Mouse (Mus musculus): ENCODE results near the gene Rbm45.

Rbm45 gene

GRCm38 (mm10) chr2:76369821-76370655, at the start of gene Rbm45:
Gene Rbm45, plus strand, starts transcription at chr2:76369984.
- DNase-seq (ENCODE audit: low spot score in 2 of 2) = peak; percentile 77 to 87

- no peak for DNase-seq (ENCODE audit: low spot score in 2 of 2)
Observed at GRCm38 (mm10) chr2:76320336-76320735, 49.4 kb upstream of the Rbm45 start.

GRCm38 (mm10) chr2:76323185-76323875, 46.5 kb upstream of the Rbm45 start:
- no peak for DNase-seq (ENCODE audit: low spot score in 2 of 2)

- DNase-seq (ENCODE audit: low spot score in 2 of 2) = no peak
Observed at GRCm38 (mm10) chr2:76324463-76324862, 45.3 kb upstream of the Rbm45 start.

- no peak for DNase-seq (ENCODE audit: low spot score in 2 of 2)
Observed at GRCm38 (mm10) chr2:76326161-76326560, 43.6 kb upstream of the Rbm45 start.

- no peak for DNase-seq (ENCODE audit: low spot score in 2 of 2)
Observed at GRCm38 (mm10) chr2:76330081-76330480, 39.7 kb upstream of the Rbm45 start.

GRCm38 (mm10) chr2:76332161-76332805, 37.5 kb upstream of the Rbm45 start:
- no peak for DNase-seq (ENCODE audit: low spot score in 2 of 2)

GRCm38 (mm10) chr2:76334596-76334995, 35.2 kb upstream of the Rbm45 start:
- DNase-seq (ENCODE audit: low spot score in 2 of 2) = no peak

GRCm38 (mm10) chr2:76338215-76339156, 31.3 kb upstream of the Rbm45 start, which contains the start of gene Pde11a:
Gene Pde11a, minus strand, starts transcription at chr2:76338774.
- DNase-seq (ENCODE audit: low spot score in 2 of 2) = peak in 1 of 2 experiments; percentile 9

GRCm38 (mm10) chr2:76342146-76342545, 27.6 kb upstream of the Rbm45 start:
- no peak for DNase-seq (ENCODE audit: low spot score in 2 of 2)

- DNase-seq (ENCODE audit: low spot score in 2 of 2) = no peak
Observed at GRCm38 (mm10) chr2:76347839-76348238, 21.9 kb upstream of the Rbm45 start.

GRCm38 (mm10) chr2:76360226-76360625, 9.6 kb upstream of the Rbm45 start, which contains the start of gene Cyct:
Gene Cyct, minus strand, starts transcription at chr2:76360450.
- no peak for DNase-seq (ENCODE audit: low spot score in 2 of 2)

- no peak for DNase-seq (ENCODE audit: low spot score in 2 of 2)
Observed at GRCm38 (mm10) chr2:76362111-76362510, 7.7 kb upstream of the Rbm45 start.

GRCm38 (mm10) chr2:76365811-76366210, 4.0 kb upstream of the Rbm45 start:
- DNase-seq (ENCODE audit: low spot score in 2 of 2) = no peak

- DNase-seq (ENCODE audit: low spot score in 2 of 2) = peak; percentile 69 to 79
Observed at GRCm38 (mm10) chr2:76367188-76367922, 2.4 kb upstream of the Rbm45 start.

- DNase-seq (ENCODE audit: low spot score in 2 of 2) = no peak
Observed at GRCm38 (mm10) chr2:76368861-76369660, 723 bp upstream of the Rbm45 start.

- DNase-seq (ENCODE audit: low spot score in 2 of 2) = no peak
Observed at GRCm38 (mm10) chr2:76370656-76370922, 805 bp downstream of the Rbm45 start.

GRCm38 (mm10) chr2:76372244-76372643, 2.5 kb downstream of the Rbm45 start:
- no peak for DNase-seq (ENCODE audit: low spot score in 2 of 2)

GRCm38 (mm10) chr2:76374544-76375206, 4.9 kb downstream of the Rbm45 start:
- DNase-seq (ENCODE audit: low spot score in 2 of 2) = no peak

All from urinary bladder, postnatal 36 days (tissue).